Mouse (Mus musculus) megakaryocyte, embryonic 14.5 days (primary cell): ENCODE results near the gene Antxrl. TPM values are rescaled to one million over a fixed set of nuclear protein-coding genes. Genes with fewer than 3 reads are reported as not detected.

Experiments
- H3K27me3 ChIP-seq: replicated peaks from 2 replicates; pipeline ENCODE3; 2012; ENCODE audit warnings: inconsistent platforms
- H3K36me3 ChIP-seq: replicated peaks from 2 replicates; pipeline ENCODE3; 2012; ENCODE audit warnings: low read length, inconsistent platforms, mixed read lengths
- H3K4me1 ChIP-seq: 2 replicates; pipeline ENCODE4 v1.6.1; 2012; ENCODE audit warnings: inconsistent platforms
- H3K4me3 ChIP-seq: replicated peaks from 2 replicates; pipeline ENCODE3; 2012; ENCODE audit warnings: moderate library complexity, mild to moderate bottlenecking, inconsistent platforms
- H3K9me3 ChIP-seq: 2 replicates; pipeline ENCODE4 v1.6.1; 2012; ENCODE audit warnings: inconsistent platforms
- FLI1 ChIP-seq: IDR thresholded peaks from 2 replicates; pipeline ENCODE4 v1.6.1; 2012; ENCODE audit warnings: low read length, inconsistent platforms, mixed read lengths
- GATA1 ChIP-seq: IDR thresholded peaks from 3 replicates; pipeline ENCODE4 v1.6.1; 2012; ENCODE audit warnings: mixed read lengths, low read length, inconsistent platforms, borderline replicate concordance
- polyA plus RNA-seq: library from polyadenylated mRNA; stranded (reverse); fragments of >175 nt; gene quantifications from 2 replicates; pipeline ENCODE4 v1.2.3, GENCODE M21; 2012; ENCODE audit warnings: low replicate concordance; ENCODE audit not compliant: insufficient read depth

Antxrl gene
- polyA plus RNA-seq = not detected in 2 replicates

- H3K9me3 ChIP-seq = peaks cover 12% of the 10 kb centered on the region; the same call in 1 of the 2 replicates
- no peaks in the 10 kb centered on the region for H3K36me3 ChIP-seq
- no peaks in the 10 kb centered on the region for H3K27me3 ChIP-seq
- no peak within 1 kb of the TSS for H3K4me3 ChIP-seq
- no peaks in the 10 kb centered on the region for H3K4me1 ChIP-seq
- TF ChIP-seq FLI1 = no peak
- no peak for TF ChIP-seq GATA1
These were observed at the start of gene Antxrl for GRCm38 (mm10) chr14:34052516-34052915. Gene Antxrl, plus strand, starts transcription at chr14:34052707.

GRCm38 (mm10) chr14:34015063-34015462, 37.4 kb upstream of the Antxrl start, which contains the start of gene Gm30083:
Gene Gm30083, minus strand, starts transcription at chr14:34015182.
- Histone ChIP-seq H3K4me3 (no peak within 1 kb of the TSS), H3K9me3 (peaks cover 13% of the 10 kb centered on the region), H3K36me3 (no peaks in the 10 kb centered on the region), H3K27me3 (no peaks in the 10 kb centered on the region), H3K4me1 (no peaks in the 10 kb centered on the region)
- TF ChIP-seq GATA1 (no peak), FLI1 (no peak)

GRCm38 (mm10) chr14:34016381-34016780, 36.1 kb upstream of the Antxrl start, which contains the start of gene Gm5460:
Gene Gm5460, plus strand, starts transcription at chr14:34016758.
- no peaks in the 10 kb centered on the region for H3K27me3 ChIP-seq
- H3K36me3 ChIP-seq = no peaks in the 10 kb centered on the region
- peaks cover 17% of the 10 kb centered on the region for H3K9me3 ChIP-seq
- TF ChIP-seq FLI1 (no peak), GATA1 (no peak)
- H3K4me3 ChIP-seq = peak within 1 kb of the TSS; percentile 18
- H3K4me1 ChIP-seq = no peaks in the 10 kb centered on the region

GRCm38 (mm10) chr14:34016938-34017337, 35.6 kb upstream of the Antxrl start:
- Histone ChIP-seq H3K36me3 (no peaks in the 10 kb centered on the region), H3K4me1 (no peaks in the 10 kb centered on the region), H3K27me3 (no peaks in the 10 kb centered on the region), H3K4me3 (peak overlapping the region; percentile 18), H3K9me3 (peaks cover 20% of the 10 kb centered on the region)
- TF ChIP-seq FLI1 (no peak), GATA1 (no peak)

GRCm38 (mm10) chr14:34026710-34027109, 25.8 kb upstream of the Antxrl start:
- Histone ChIP-seq H3K4me3 (no peak overlapping the region), H3K4me1 (no peaks in the 10 kb centered on the region), H3K9me3 (peaks cover 23% of the 10 kb centered on the region)

GRCm38 (mm10) chr14:34033841-34034610, 18.5 kb upstream of the Antxrl start:
- H3K9me3 ChIP-seq = peaks cover 4% of the 10 kb centered on the region; the same call in 1 of the 2 replicates
- H3K36me3 ChIP-seq = no peaks in the 10 kb centered on the region
- no peaks in the 10 kb centered on the region for H3K27me3 ChIP-seq
- no peaks in the 10 kb centered on the region for H3K4me1 ChIP-seq
- H3K4me3 ChIP-seq = no peak overlapping the region
- no peak for TF ChIP-seq FLI1
- TF ChIP-seq GATA1 = no peak

More at GRCm38 (mm10) chr14:34026710-34027109, 25.8 kb upstream of the Antxrl start:
- Histone ChIP-seq H3K36me3 (no peaks in the 10 kb centered on the region), H3K27me3 (no peaks in the 10 kb centered on the region)
- TF ChIP-seq FLI1 (no peak), GATA1 (no peak)

GRCm38 (mm10) chr14:34041241-34041640, 11.3 kb upstream of the Antxrl start:
- no peaks in the 10 kb centered on the region for H3K4me1 ChIP-seq
- H3K4me3 ChIP-seq = no peak overlapping the region
- no peaks in the 10 kb centered on the region for H3K27me3 ChIP-seq
- no peaks in the 10 kb centered on the region for H3K36me3 ChIP-seq
- H3K9me3 ChIP-seq = no peaks in the 10 kb centered on the region; the same call in 1 of the 2 replicates
- TF ChIP-seq FLI1 (no peak), GATA1 (no peak)

GRCm38 (mm10) chr14:34043341-34043740, 9.2 kb upstream of the Antxrl start:
- TF ChIP-seq GATA1 = no peak
- no peak for TF ChIP-seq FLI1
- H3K4me1 ChIP-seq = no peaks in the 10 kb centered on the region

GRCm38 (mm10) chr14:34050101-34050779, 2.3 kb upstream of the Antxrl start:
- Histone ChIP-seq H3K4me1 (no peaks in the 10 kb centered on the region), H3K27me3 (no peaks in the 10 kb centered on the region), H3K4me3 (no peak overlapping the region), H3K9me3 (peaks cover 8% of the 10 kb centered on the region; the same call in 1 of the 2 replicates), H3K36me3 (no peaks in the 10 kb centered on the region)
- TF ChIP-seq FLI1 (no peak), GATA1 (no peak)

More at GRCm38 (mm10) chr14:34043341-34043740, 9.2 kb upstream of the Antxrl start:
- Histone ChIP-seq H3K4me3 (no peak overlapping the region), H3K27me3 (no peaks in the 10 kb centered on the region), H3K36me3 (no peaks in the 10 kb centered on the region), H3K9me3 (no peaks in the 10 kb centered on the region; the same call in 1 of the 2 replicates)

- Histone ChIP-seq H3K9me3 (no peaks in the 10 kb centered on the region), H3K4me1 (no peaks in the 10 kb centered on the region), H3K4me3 (no peak overlapping the region), H3K27me3 (peaks cover 2% of the 10 kb centered on the region), H3K36me3 (no peaks in the 10 kb centered on the region)
- TF ChIP-seq FLI1 = no peak
These were observed 19.2 kb downstream of the Antxrl start for GRCm38 (mm10) chr14:34071665-34072064.
